Mouse (Mus musculus) left cerebral cortex, postnatal 10 days (tissue): ENCODE measurements around the gene Olfr1404. TPM values are rescaled to one million over a fixed set of nuclear protein-coding genes. Genes with fewer than 3 reads are reported as not detected.
"Not testable (repeated sequence)": the region's sequence is repeated elsewhere in the genome, so short reads cannot be mapped to it uniquely, and the experiment has no call there.

Experiments
- DNase-seq, 2 experiments: peaks; one replicate each; pipeline ENCODE4 v3.0.0; 2021 to 2022; ENCODE audit warnings: low spot score in 2 of 2, mixed read lengths in 1 of 2; ENCODE audit errors: extremely low spot score in 1 of 2
- intact Hi-C: fragments of 180-260 bp; cut with DNase I; formaldehyde crosslinking; loops from one replicate; pipeline ENCODE4 v1.15.1; 2025
- total RNA-seq, 2 experiments: library from RNA; stranded (reverse); gene quantifications; 2 replicates each; pipeline ENCODE4 v1.2.3; 2021

Olfr1404 gene
- total RNA-seq = not detected

DNA sequence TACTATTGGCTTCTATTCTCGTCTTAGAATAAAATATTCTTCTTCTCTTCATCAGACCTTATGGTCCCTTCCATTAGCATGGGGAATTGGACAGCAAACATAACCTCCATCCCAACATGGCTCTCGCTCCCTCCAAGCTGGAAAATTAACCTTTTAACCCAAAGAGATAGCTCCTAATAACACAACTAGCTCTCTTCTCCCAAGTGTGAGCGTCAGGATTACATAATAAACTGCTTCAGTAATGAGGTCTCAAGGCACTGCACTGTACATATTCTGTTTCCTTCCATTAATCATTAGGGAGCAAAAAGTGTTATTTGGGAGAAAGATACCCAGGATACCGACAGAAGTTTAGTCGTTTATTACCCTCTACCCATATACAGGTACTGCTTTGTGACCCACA is at the start of gene Olfr1404:
TSS of gene Olfr1404 (plus strand) at position 301 of the 400 bp plus-strand sequence.
- intact Hi-C loops = no loop called here
- DNase-seq = no peak

DNA sequence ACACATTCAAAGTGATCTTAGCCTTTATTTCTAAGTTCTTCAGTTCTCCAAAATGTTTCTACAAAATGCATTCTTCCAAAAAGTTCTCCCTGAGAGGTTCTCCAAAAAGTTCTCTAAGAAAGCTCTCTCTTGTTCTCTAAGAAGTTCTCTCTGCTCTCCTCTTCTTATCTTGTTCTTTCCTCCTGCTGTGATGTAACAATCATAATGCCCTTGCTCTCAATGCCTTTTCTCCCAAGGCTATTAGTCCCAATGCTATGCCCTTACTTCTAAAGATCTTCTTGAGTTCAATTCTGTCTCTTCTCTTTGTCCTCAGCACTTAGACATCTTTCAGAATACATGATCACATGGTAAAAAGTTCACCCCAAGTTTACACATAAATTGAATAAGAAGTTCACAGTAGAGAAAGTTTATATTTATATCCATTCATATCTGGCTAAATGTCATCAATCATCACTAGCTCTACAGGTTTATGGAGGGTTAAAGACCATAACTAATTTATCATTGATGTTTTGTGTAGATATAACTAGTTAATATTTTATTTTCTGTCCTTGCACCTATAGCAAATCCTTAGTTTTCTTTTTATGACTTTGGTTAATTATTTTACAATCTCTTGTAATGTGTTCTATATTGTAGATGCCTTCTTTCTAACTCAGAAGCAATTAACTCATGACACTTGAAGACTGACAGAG is 37.9 kb upstream of the Olfr1404 start:
- no peak for DNase-seq
- intact Hi-C loops = no loop called here

DNA sequence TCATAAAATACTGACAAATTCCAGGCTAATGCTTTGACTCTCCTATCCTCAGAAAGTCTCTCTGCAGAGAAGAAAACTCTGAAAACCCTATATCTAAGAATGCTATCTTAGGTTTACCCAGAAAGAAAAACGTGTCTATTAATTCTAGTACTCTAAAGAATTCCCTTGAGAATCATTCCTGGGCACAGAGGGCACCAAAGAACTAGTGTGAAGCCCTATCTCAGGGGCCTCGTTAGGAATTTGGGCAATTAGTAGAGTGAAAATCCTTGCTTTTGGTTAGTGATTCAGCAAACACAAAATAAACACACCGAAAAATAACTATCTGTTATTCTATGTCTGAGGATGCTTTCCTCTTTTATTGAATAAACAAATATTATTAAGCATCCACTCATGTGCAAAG is 21.7 kb upstream of the Olfr1404 start, which contains the start of gene Olfr1406:
TSS of gene Olfr1406 (minus strand) at position 101 of the 400 bp plus-strand sequence.
- DNase-seq = no peak
- intact Hi-C loops = no loop called here

DNA sequence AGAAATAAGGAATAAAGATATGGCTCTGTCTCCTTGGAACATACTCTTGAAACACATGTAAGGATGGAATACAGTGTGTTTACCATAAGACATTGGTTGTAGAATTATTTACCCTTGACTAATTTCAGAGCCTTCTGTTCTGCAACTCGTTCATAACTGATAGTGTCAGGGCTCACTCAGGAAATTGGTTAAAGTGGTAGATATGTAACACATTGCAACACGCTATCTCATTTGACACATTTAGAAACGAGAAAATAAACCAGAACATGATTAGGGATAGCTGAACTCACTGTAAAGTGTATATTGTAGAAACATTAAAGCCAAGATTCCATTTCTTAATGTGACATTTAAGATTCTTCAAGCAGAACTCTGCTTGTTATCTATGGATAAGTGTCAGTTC is 20.1 kb upstream of the Olfr1404 start:
- intact Hi-C loops = no loop called here
- no peak for DNase-seq

DNA sequence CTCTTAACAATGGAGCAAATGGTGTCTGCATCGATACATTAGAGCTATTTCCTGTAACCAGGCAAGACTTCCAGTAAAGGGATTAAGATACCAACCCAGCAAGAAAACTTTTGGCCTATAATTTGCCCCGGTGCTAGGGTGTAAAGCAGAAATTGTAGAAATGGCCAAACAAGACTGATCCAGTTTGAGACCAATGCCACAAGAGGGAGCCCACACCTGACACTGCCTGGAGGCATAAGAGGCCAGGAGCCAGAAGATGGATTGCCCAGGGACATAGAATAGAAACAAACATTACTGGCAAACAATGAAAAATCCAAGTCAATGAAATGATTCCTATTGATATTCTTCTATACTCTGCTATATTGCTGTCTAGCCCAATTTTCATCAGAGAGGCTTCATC is 15.8 kb upstream of the Olfr1404 start:
- intact Hi-C loops = no loop called here
- DNase-seq = no peak

DNA sequence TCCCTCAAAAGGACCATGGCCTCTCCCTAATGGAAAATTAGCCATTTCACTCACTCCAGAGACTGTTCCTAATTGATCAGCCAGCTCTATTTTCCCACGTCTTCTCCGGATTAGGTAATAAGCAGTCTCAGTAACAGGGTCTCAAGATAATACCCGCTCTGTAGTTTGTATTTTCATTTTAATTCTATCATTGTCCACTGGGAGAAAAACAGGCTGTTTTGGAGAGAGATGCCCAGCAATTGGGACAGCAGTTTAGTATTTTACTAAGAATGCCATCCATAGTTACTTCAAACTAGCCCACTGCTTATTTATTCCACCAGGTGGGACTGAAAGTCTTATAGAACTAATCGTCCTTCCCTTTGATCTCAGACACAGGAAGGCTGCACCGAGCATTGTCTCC is 14.7 kb upstream of the Olfr1404 start, which contains the start of gene Olfr218:
TSS of gene Olfr218 (plus strand) at position 301 of the 400 bp plus-strand sequence.
- no peak for DNase-seq
- intact Hi-C loops = no loop called here

DNA sequence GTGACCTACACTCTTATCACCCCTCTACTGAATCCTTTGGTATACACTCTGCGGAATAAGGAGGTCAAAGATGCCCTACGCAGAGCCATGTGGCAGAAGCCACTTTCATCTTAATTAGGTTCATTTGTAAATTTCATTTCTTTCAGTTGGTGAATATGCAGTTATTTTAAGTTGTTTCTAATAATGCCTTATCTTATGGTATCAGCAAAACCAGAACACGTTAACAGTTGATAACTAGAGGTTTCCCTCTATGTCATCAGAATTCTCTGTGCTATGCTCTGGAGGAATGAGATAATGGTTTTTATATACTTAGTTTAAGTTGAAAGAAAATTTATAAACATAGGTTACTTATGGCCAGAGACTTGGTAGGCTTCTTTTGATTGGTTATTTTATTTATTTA is 4.3 kb downstream of the Olfr1404 start:
- intact Hi-C loops = no loop called here
- no peak for DNase-seq

DNA sequence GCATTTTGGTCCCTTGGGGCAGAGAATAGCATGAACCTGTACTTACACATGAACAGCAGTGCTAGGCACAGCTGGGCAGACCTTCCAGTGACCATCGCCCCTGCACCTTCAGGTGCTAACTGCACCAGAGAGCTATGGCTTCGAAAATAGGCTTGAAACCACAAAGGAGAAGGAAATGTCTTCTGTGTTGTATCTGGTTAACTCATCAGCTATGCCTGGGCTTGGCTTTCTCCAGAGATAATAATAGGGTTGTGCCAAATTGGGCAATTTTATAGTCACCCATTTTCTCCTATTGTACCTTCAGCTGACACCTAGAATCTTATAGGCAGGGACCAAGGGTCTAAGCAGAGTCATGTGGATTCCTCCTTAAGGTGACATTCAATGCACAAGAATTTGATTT is 14.9 kb downstream of the Olfr1404 start, which contains the start of gene Fcer1a:
TSS of gene Fcer1a (minus strand) at position 134 of the 400 bp plus-strand sequence.
- DNase-seq = no peak
- intact Hi-C loops = no loop called here

DNA sequence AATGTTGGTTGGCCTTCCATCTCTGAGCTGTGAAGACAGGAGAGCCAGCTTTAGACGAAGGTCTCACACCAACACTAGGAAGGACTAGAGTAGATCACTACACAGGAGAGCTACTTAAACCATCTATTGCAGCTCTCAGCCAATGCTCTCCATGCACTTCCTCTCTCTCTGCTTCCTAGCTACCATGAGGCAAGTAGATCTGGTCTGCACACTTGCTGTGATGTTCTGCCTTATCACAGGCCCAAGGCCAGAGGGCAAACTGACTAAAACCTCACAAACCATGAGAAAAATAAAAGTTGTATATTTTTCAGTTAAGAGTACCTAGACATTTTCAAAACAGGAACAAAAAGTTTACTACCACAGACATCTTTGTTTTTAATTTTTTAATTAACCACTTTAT is 24.8 kb downstream of the Olfr1404 start:
- DNase-seq, intact Hi-C loops: not testable (repeated sequence)

DNA sequence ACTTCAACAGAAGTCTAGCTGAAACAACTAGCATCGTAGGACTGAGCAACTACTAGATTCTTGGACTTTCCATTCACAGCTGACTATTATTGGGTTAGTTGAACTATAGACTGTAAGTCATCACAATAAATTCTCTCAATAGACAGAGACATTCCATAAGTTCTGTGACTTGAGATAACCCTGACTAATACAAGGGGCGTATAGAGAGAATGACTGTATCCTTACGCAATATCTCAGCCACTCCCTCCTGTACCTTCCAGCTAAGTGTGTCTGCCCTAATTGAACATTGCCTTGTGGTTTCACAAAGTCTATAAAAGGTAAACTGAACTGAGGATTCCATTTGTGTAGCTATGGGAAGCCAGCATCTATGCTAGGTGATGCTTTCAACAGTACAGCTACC is 37.7 kb downstream of the Olfr1404 start:
- no peak for DNase-seq
- intact Hi-C loops = no loop called here

DNA sequence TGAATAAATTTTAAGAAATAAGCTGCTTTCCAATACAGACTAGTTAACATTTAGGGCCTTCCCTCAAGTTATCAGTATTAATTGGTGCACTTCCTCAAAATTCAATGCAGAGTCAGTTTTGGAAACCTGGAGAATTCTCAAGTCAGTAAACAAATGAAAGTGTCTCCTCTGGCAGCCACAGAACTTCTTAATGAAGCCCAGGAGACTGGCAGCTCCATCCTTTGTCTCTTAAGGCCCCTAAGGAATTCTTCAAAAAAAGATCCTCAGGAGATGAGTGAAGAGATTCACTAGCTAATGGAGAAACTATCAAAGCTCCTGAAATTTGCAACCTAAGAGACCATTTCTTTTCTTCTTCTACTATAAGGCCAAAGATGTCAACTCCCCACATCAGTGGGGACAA is 53.5 kb downstream of the Olfr1404 start, which contains the start of gene Olfr418:
TSS of gene Olfr418 (plus strand) at position 301 of the 400 bp plus-strand sequence.
- intact Hi-C loops = no loop called here
- DNase-seq = no peak

Other genes starting within 250 kb of the Olfr1404 start
- gene Olfr1408, start 75.0 kb upstream of the Olfr1404 start, total RNA-seq = not detected
- not detected for gene Olfr1406, start 21.8 kb upstream of the Olfr1404 start, total RNA-seq
- not detected for gene Olfr218, start 14.6 kb upstream of the Olfr1404 start, total RNA-seq
- gene Fcer1a, start 14.8 kb downstream of the Olfr1404 start, total RNA-seq = not detected
- not detected for gene Olfr418, start 53.6 kb downstream of the Olfr1404 start, total RNA-seq
- not detected for gene Mptx2, start 65.4 kb downstream of the Olfr1404 start, total RNA-seq
- gene Ackr1, start 121.4 kb downstream of the Olfr1404 start, total RNA-seq = 100 to 1,000 TPM; 111 to 129 TPM
- gene Aim2, start 138.5 kb downstream of the Olfr1404 start, total RNA-seq = 1 to 10 TPM; 3.7 to 4.9 TPM
- gene Cadm3, start 155.3 kb downstream of the Olfr1404 start, total RNA-seq = 100 to 1,000 TPM; 503 to 552 TPM